Mouse (Mus musculus) mammary gland, adult 2 months (tissue): Measurements from ENCODE around the gene Olfr481. TPM values are rescaled to one million over a fixed set of nuclear protein-coding genes. Genes with fewer than 3 reads are reported as not detected.

Source experiments
- polyA plus RNA-seq: library from polyadenylated mRNA; depleted of rRNA; stranded (reverse); fragments of >200 nt; gene quantifications from 2 replicates; pipeline ENCODE4 v1.2.3, GENCODE M21; 2012; ENCODE audit warnings: low replicate concordance; rRNA removed

Gene Olfr481
- not detected in 2 replicates for polyA plus RNA-seq

DNA sequence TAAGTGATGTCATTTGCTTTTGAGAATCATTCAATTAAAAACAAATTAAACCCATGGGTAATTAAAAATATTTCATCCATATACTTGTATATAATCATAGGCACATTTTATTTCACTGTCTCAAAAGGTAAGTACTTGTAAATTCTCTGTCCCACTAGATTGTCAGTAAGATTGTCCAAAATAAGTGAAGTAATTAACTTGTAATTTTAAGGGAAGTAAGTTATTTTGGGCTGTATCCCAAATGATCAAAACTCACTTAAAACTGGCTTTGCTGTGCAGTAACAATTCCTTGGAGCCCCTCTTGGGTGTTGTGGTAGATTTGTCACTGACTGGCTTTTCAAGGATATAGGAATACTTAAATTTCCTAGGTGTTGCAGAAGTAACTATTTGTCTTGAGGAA is at the start of gene Olfr481:
Gene Olfr481, plus strand, starts transcription at position 301 of the 400 bp plus-strand sequence.

DNA sequence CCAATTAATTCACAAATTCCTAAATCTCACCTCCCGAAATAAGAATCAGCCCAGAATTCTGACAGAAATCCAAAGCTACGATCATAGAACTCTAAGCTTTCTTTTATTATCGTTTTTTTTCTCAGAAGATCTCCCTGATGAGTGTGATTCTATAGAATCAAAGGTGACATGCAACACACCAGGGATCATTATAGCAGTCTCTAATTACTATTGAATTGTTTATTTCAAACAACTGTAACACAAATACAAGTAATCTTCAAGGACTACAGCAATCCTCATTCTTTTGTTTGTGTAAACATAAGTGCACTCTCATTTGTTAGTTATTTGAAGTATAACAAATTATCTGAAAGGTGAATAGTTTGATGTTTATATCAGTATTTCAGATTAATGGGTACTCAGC is 45.8 kb upstream of the Olfr481 start, which contains the start of gene Olfr478:
Gene Olfr478, minus strand, starts transcription at position 101 of the 400 bp plus-strand sequence.

DNA sequence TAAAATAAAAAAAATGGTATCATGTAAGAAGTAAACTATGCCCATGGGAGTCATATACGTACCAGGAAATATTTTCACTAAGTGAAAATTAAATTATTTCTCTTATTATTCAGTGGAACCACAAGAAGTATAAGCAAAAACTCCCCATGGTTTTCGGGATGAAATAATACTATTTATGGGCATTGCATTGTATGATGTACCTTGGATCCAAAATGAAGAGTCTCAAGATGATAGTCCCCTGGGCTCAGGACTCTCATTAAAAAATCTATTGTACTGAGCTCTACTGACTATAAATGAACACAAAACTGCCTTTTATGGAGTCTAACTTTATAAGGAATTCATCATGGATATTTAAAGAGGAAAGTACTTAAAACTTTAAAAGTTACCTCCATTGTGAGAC is 29.3 kb upstream of the Olfr481 start, which contains the start of gene Olfr479:
Gene Olfr479, plus strand, starts transcription at position 301 of the 400 bp plus-strand sequence.

DNA sequence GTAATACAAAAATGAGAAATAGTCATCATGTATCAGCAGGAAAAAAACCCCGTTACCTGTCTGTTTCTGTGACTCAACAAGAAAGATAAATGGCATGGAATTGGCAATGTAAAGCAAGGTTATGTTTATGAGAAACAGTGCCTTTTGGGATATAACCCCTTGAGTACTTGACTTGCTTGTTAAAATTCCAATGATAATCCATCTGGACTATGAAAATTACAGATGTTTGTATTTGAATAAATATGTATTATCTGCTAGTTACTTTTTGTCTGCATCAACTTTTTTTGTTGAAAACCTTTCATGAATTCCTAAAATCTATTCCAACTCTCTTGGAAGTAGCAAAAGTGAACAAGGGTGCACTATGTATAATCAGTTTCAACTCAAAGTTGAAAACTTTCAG is 12.4 kb upstream of the Olfr481 start, which contains the start of gene Olfr480:
Gene Olfr480, minus strand, starts transcription at position 101 of the 400 bp plus-strand sequence.

DNA sequence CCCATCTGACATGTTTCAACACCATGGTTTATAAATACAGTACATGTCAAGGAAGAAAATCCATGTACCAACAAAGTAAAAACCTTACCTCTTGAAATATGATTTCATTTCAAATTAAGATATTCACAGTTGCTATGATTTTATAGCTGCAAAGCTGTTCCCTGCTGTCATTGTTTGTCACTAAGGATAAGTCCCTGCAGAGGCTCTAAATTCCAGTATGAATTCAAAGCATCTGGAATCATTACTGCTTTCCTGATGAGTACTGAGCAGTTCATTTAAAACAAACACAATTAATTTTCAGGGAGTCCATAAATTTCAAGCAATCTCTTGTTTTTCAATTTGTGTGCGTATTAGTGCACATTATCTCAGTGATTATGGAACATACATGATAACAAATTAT is 17.8 kb downstream of the Olfr481 start, which contains the start of gene Olfr482:
Gene Olfr482, minus strand, starts transcription at position 101 of the 400 bp plus-strand sequence.

DNA sequence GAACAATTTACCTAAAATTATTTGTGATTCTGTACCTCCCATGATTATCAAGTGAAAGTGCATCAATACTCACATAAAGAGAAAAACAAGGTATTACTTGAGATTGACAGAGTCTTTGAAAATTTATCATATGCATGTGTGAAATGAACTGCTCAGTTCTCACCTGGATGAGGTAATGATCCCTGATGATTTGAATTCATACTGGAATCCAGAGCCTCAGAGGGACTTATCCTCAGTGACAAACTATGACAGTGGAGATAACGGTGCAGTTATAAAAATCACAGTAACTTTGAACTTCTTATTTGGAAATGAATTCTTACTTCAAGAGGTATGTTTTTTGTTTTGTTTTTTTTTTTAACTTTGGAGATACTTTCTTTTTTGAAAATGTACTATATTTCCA is 20.9 kb downstream of the Olfr481 start, which contains the start of gene Olfr483:
Gene Olfr483, plus strand, starts transcription at position 301 of the 400 bp plus-strand sequence.

DNA sequence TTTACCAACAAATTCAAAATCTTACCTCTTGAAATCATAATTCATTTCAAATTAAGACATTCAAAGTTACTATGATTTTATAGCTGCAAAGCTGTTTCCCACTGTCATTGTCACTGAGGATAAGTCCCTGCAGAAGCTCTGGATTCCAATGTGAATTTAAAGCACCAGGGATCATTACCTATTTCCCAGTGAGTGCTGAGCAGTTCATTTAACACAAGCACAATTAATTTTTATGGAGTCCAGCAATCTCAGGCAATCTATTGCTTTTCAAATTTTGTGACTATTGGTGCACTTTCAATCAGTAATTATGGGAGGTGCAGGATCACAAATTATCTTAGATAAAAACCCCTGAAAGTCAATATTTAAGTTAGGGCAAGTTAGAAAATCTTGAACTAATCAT is 47.7 kb downstream of the Olfr481 start, which contains the start of gene Olfr484:
Gene Olfr484, minus strand, starts transcription at position 101 of the 400 bp plus-strand sequence.

Other genes starting within 250 kb of the Olfr481 start
- gene Olfr470, start 232.4 kb upstream of the Olfr481 start, polyA plus RNA-seq = not detected in 2 replicates
- gene Olfr472, start 182.0 kb upstream of the Olfr481 start, polyA plus RNA-seq = not detected in 2 replicates
- gene Olfr473, start 149.4 kb upstream of the Olfr481 start, polyA plus RNA-seq = not detected in 2 replicates
- gene Olfr474, start 125.2 kb upstream of the Olfr481 start, polyA plus RNA-seq = not detected in 2 replicates
- gene Olfr476, start 115.1 kb upstream of the Olfr481 start, polyA plus RNA-seq = not detected in 2 replicates
- not detected in 2 replicates for gene Olfr477, start 93.2 kb upstream of the Olfr481 start, polyA plus RNA-seq
- gene Olfr478, start 45.9 kb upstream of the Olfr481 start, polyA plus RNA-seq = not detected in 2 replicates
- not detected in 2 replicates for gene Olfr479, start 29.2 kb upstream of the Olfr481 start, polyA plus RNA-seq
- gene Olfr480, start 12.5 kb upstream of the Olfr481 start, polyA plus RNA-seq = not detected in 2 replicates
- not detected in 2 replicates for gene Olfr482, start 17.7 kb downstream of the Olfr481 start, polyA plus RNA-seq
- gene Olfr483, start 21.0 kb downstream of the Olfr481 start, polyA plus RNA-seq = not detected in 2 replicates
- not detected in 2 replicates for gene Olfr484, start 47.6 kb downstream of the Olfr481 start, polyA plus RNA-seq
- not detected in 2 replicates for gene Olfr485, start 80.0 kb downstream of the Olfr481 start, polyA plus RNA-seq
- not detected in 2 replicates for gene Olfr486, start 92.9 kb downstream of the Olfr481 start, polyA plus RNA-seq
- gene Olfr487, start 134.8 kb downstream of the Olfr481 start, polyA plus RNA-seq = not detected in 2 replicates
- gene Olfr488, start 178.5 kb downstream of the Olfr481 start, polyA plus RNA-seq = not detected in 2 replicates
- gene Olfr490, start 209.1 kb downstream of the Olfr481 start, polyA plus RNA-seq = not detected in 2 replicates
- gene Olfr491, start 233.6 kb downstream of the Olfr481 start, polyA plus RNA-seq = not detected in 2 replicates
- not detected in 2 replicates for gene Olfr492, start 243.8 kb downstream of the Olfr481 start, polyA plus RNA-seq